Mouse (Mus musculus) lung, postnatal 0 days (tissue): ENCODE results near the gene Fndc3b.

Source experiments
- CTCF ChIP-seq: IDR thresholded peaks from 2 replicates; pipeline ENCODE4 v1.5.1; 2016; ENCODE audit warnings: antibody characterized with exemption, mild to moderate bottlenecking
- EP300 ChIP-seq: IDR thresholded peaks from 2 replicates; pipeline ENCODE4 v1.6.1; 2016; ENCODE audit warnings: antibody characterized with exemption, mild to moderate bottlenecking, control low read depth

- TF ChIP-seq CTCF (no peak), EP300 (no peak)
Measured at GRCm38 (mm10) chr3:27656764-27657390, 54.2 kb downstream of the Fndc3b start.
